Mouse (Mus musculus): Measurements from ENCODE around the gene Hoxd11. TPM values are rescaled to one million over a fixed set of nuclear protein-coding genes. Genes with fewer than 3 reads are reported as not detected.

Gene Hoxd11
- polyA plus RNA-seq, 1 experiment from 2014 or later, result 3.6 TPM

DNA sequence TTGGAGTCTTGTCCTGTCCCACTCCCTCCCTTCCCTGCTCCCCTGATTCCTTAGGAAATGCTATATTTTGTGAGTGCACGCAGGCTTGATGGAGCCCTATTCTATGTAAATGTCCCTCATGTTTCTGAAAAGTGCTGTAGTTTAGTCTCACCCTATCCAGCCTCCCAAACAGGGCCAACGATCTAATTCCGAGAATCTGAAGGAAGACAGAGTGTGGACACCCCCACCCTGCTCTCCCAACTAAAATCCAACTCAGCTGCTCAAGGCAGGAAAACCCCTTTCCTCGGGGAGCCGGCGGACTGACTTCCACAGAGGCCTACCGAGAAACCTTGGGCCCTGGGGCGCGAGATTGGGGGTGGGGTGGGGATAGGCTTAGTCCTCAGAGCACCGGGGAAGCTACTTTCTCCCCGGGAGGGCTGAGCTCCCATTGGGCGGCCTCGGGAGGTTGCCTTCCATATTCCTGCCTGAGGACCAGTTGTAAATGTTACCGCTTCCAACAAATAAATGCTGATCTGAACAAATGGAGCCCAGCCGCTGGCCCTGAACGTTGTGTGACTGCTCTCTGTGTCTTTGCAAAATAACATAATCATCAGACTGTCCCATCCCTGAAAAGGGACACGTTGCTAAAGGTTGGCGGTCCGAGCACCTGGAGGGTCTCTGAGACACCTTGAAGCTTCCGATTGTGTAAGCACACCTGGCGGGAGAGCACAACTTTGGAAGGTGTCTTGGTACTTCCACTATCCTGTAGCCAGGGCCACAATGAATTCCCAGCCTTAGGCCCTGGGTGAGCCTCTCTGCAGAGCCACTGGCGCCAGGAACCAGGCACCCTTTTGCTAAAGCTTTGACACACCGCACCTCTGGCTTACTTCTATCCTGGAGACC is 20.5 kb downstream of the Hoxd11 start:
- Histone ChIP-seq H3K4me3 (ENCODE audit: low read depth, low read length) (peak overlapping the region; percentile 37), H3K27ac (ENCODE audit: low read depth) (peak overlapping the region; percentile 51), H3K9ac (ENCODE audit: low read length) (peak overlapping the region; percentile 52), H3K4me2 (ENCODE audit: low read length) (peak overlapping the region; percentile 51), H3K9me3 (ENCODE audit: control insufficient read depth, low read length) (no peaks in the 10 kb centered on the region), H3K4me1 (replicated peaks; ENCODE audit: control insufficient read depth, insufficient read depth, low read length) (no peaks in the 10 kb centered on the region), H3K36me3 (ENCODE audit: control insufficient read depth, insufficient read depth, low read length) (no peaks in the 10 kb centered on the region), H3K27me3 (replicated peaks; ENCODE audit: control insufficient read depth, insufficient read depth, low read length) (peaks cover 99% of the 10 kb centered on the region)
- 12% methylated on average over 23 of the region's 23 CpGs for WGBS
- DNase-seq (ENCODE audit: low spot score), result peak; percentile 68
- no peak for ATAC-seq (replicated peaks; ENCODE audit: low FRiP score, low TSS enrichment, low read depth)

- H3K4me1 ChIP-seq (replicated peaks; ENCODE audit: control insufficient read depth, insufficient read depth, low read length), result no peaks in the 10 kb centered on the region
- ATAC-seq (replicated peaks; ENCODE audit: low FRiP score, low TSS enrichment, low read depth) (no peak), DNase-seq (ENCODE audit: low spot score) (no peak)
- no peaks in the 10 kb centered on the region for H3K36me3 ChIP-seq (ENCODE audit: control insufficient read depth, insufficient read depth, low read length)
- peak overlapping the region; percentile 3; the same call in 1 of the 2 replicates for H3K9ac ChIP-seq (ENCODE audit: low read length)
- H3K4me2 ChIP-seq (ENCODE audit: low read length), result peak overlapping the region; percentile 51
- peak overlapping the region; percentile 51; the same call in 1 of the 2 replicates for H3K27ac ChIP-seq (ENCODE audit: low read depth)
- H3K9me3 ChIP-seq (ENCODE audit: control insufficient read depth, low read length), result no peaks in the 10 kb centered on the region
- H3K4me3 ChIP-seq (ENCODE audit: low read depth, low read length), result no peak overlapping the region
- H3K27me3 ChIP-seq (replicated peaks; ENCODE audit: control insufficient read depth, insufficient read depth, low read length), result peaks cover 99% of the 10 kb centered on the region
- WGBS, result 12% methylated on average over 22 of the region's 22 CpGs
Measured at GRCm38 (mm10) chr2:74700546-74701112, 21.3 kb downstream of the Hoxd11 start.

- Histone ChIP-seq H3K9ac (ENCODE audit: low read length) (no peak overlapping the region), H3K27ac (ENCODE audit: low read depth) (no peak overlapping the region), H3K9me3 (ENCODE audit: control insufficient read depth, low read length) (no peaks in the 10 kb centered on the region), H3K4me3 (ENCODE audit: low read depth, low read length) (no peak overlapping the region), H3K27me3 (replicated peaks; ENCODE audit: control insufficient read depth, insufficient read depth, low read length) (peaks cover 96% of the 10 kb centered on the region), H3K4me2 (ENCODE audit: low read length) (no peak overlapping the region; the same call in 1 of the 2 replicates), H3K4me1 (replicated peaks; ENCODE audit: control insufficient read depth, insufficient read depth, low read length) (no peaks in the 10 kb centered on the region), H3K36me3 (ENCODE audit: control insufficient read depth, insufficient read depth, low read length) (no peaks in the 10 kb centered on the region)
- 14% methylated on average over 17 of the region's 17 CpGs for WGBS
- DNase-seq (ENCODE audit: low spot score) (peak; percentile 97), ATAC-seq (replicated peaks; ENCODE audit: low FRiP score, low TSS enrichment, low read depth) (no peak)
Measured at GRCm38 (mm10) chr2:74701949-74702819, 22.8 kb downstream of the Hoxd11 start.

DNA sequence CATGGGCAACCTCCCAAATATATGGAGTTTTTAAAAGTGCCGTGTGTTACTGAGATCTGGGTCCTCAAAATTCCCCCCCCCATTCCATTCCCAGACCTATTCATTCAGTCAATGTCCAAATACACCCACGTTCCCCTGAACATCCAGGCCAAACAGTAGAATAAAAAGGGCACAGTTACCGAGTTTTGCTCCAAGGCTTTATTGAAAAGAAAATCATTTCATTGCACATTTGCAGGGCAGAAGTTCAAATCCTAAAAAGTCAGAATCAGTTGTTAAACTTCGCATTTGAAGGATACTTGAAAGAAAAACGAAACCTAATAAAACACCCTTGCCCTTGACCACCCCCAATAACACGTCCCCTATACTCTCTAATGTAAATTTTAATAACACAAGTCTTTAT is 23.5 kb downstream of the Hoxd11 start:
- peaks cover 96% of the 10 kb centered on the region for H3K27me3 ChIP-seq (replicated peaks; ENCODE audit: control insufficient read depth, insufficient read depth, low read length)
- H3K4me1 ChIP-seq (replicated peaks; ENCODE audit: control insufficient read depth, insufficient read depth, low read length), result no peaks in the 10 kb centered on the region
- DNase-seq (ENCODE audit: low spot score) (no peak), ATAC-seq (replicated peaks; ENCODE audit: low FRiP score, low TSS enrichment, low read depth) (no peak)
- WGBS, result 47% methylated on average over 6 of the region's 6 CpGs
- H3K4me3 ChIP-seq (ENCODE audit: low read depth, low read length), result no peak overlapping the region
- no peak overlapping the region for H3K9ac ChIP-seq (ENCODE audit: low read length)
- H3K9me3 ChIP-seq (ENCODE audit: control insufficient read depth, low read length), result no peaks in the 10 kb centered on the region
- no peak overlapping the region for H3K4me2 ChIP-seq (ENCODE audit: low read length)
- H3K36me3 ChIP-seq (ENCODE audit: control insufficient read depth, insufficient read depth, low read length), result no peaks in the 10 kb centered on the region
- H3K27ac ChIP-seq (ENCODE audit: low read depth), result no peak overlapping the region; the same call in 1 of the 2 replicates

DNA sequence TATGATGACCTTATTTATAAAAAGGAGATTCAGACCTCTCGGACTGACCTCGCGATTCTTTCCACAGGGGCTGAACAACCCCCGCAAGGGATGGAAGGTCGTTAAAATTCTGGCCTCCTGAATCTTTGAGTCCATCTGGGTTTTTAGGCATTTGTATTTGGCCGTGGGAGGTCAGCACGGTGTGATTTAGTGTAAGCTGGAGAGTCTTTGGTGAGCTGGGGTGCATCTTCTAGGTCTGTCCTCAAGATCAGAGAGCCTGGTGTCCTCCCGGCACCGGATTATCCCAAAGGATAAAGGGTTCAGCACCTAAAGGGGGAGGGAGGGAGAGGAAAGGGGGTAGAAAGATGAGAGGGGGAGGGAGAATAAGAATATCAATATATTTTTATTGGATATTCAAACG is 24.0 kb downstream of the Hoxd11 start:
- Histone ChIP-seq H3K4me1 (replicated peaks; ENCODE audit: control insufficient read depth, insufficient read depth, low read length) (no peaks in the 10 kb centered on the region), H3K27me3 (replicated peaks; ENCODE audit: control insufficient read depth, insufficient read depth, low read length) (peaks cover 94% of the 10 kb centered on the region), H3K9me3 (ENCODE audit: control insufficient read depth, low read length) (no peaks in the 10 kb centered on the region), H3K27ac (ENCODE audit: low read depth) (peak overlapping the region; percentile 82; the same call in 1 of the 2 replicates), H3K4me3 (ENCODE audit: low read depth, low read length) (peak overlapping the region; percentile 52; the same call in 1 of the 2 replicates), H3K9ac (ENCODE audit: low read length) (0 out of 2 replicates have a peak overlapping the region, but pooled peaks have one; percentile 72), H3K36me3 (ENCODE audit: control insufficient read depth, insufficient read depth, low read length) (no peaks in the 10 kb centered on the region), H3K4me2 (ENCODE audit: low read length) (peak overlapping the region; percentile 64)
- ATAC-seq (replicated peaks; ENCODE audit: low FRiP score, low TSS enrichment, low read depth) (no peak), DNase-seq (ENCODE audit: low spot score) (no peak)
- 27% methylated on average over 10 of the region's 10 CpGs for WGBS

- peak overlapping the region; percentile 72 for H3K9ac ChIP-seq (ENCODE audit: low read length)
- H3K9me3 ChIP-seq (ENCODE audit: control insufficient read depth, low read length), result no peaks in the 10 kb centered on the region
- ATAC-seq (replicated peaks; ENCODE audit: low FRiP score, low TSS enrichment, low read depth) (no peak), DNase-seq (ENCODE audit: low spot score) (no peak)
- no peaks in the 10 kb centered on the region for H3K36me3 ChIP-seq (ENCODE audit: control insufficient read depth, insufficient read depth, low read length)
- H3K4me1 ChIP-seq (replicated peaks; ENCODE audit: control insufficient read depth, insufficient read depth, low read length), result no peaks in the 10 kb centered on the region
- H3K4me3 ChIP-seq (ENCODE audit: low read depth, low read length), result peak overlapping the region; percentile 52
- H3K27me3 ChIP-seq (replicated peaks; ENCODE audit: control insufficient read depth, insufficient read depth, low read length), result peaks cover 94% of the 10 kb centered on the region
- WGBS, result 7% methylated on average over 26 of the region's 26 CpGs
- peak overlapping the region; percentile 82 for H3K27ac ChIP-seq (ENCODE audit: low read depth)
- peak overlapping the region; percentile 64 for H3K4me2 ChIP-seq (ENCODE audit: low read length)
Measured at GRCm38 (mm10) chr2:74703720-74704392, 24.5 kb downstream of the Hoxd11 start.

DNA sequence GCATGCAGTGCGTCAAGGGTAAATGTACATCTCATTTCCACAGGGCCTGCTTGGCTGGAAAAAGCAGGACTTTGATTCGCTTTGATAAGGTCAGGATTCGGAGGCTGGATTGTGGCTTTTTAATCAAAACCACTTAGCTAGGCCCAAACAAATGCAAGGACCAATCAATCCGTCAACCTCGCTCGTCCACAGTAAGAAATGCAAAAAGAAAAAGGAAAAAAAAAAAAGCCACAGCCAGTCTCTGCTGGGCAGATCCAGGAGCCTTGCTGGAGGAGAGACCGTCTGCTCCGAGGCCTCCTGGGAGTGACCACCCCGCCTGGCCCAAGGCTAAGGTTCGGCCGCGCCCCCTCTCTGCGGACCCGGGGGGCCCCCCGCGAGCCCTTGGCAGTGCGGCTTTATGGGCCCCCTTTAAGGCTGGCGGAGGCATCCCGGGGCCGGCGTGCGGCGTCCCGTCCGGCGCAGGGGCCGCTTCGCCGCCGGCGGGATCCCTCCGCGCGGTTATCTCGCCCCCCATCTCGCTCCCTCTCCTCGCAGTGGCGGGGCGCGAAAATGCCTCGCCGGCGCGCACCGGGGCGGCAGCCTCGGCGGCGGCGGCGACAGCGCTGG is 25.1 kb downstream of the Hoxd11 start, which contains the start of gene Hoxd8:
Gene Hoxd8 (plus strand): TSS at position 223 of the 606 bp plus-strand sequence.
- peak; percentile 86 for DNase-seq (ENCODE audit: low spot score)
- 1% methylated on average over 38 of the region's 52 CpGs for WGBS
- peak within 1 kb of the TSS; percentile 72 for H3K9ac ChIP-seq (ENCODE audit: low read length)
- peaks cover 94% of the 10 kb centered on the region for H3K27me3 ChIP-seq (replicated peaks; ENCODE audit: control insufficient read depth, insufficient read depth, low read length)
- H3K4me3 ChIP-seq (ENCODE audit: low read depth, low read length), result peak within 1 kb of the TSS; percentile 52
- no peaks in the 10 kb centered on the region for H3K4me1 ChIP-seq (replicated peaks; ENCODE audit: control insufficient read depth, insufficient read depth, low read length)
- H3K36me3 ChIP-seq (ENCODE audit: control insufficient read depth, insufficient read depth, low read length), result no peaks in the 10 kb centered on the region
- peak within 1 kb of the TSS; percentile 64 for H3K4me2 ChIP-seq (ENCODE audit: low read length)
- peak; percentile 17; the same call in 1 of the 2 replicates for ATAC-seq (replicated peaks; ENCODE audit: low FRiP score, low TSS enrichment, low read depth)
- no peaks in the 10 kb centered on the region for H3K9me3 ChIP-seq (ENCODE audit: control insufficient read depth, low read length)
- H3K27ac ChIP-seq (ENCODE audit: low read depth), result peak within 1 kb of the TSS; percentile 82
